Mouse (Mus musculus) ovary, postnatal 10 days (tissue): ENCODE results near the gene Vgll4.
"Not testable (repeated sequence)": the region's sequence is repeated elsewhere in the genome, so short reads cannot be mapped to it uniquely, and the experiment has no call there.

Experiments used
- DNase-seq: peaks from one replicate; pipeline ENCODE4 v3.0.0; 2022; ENCODE audit warnings: low spot score

Gene Vgll4

DNA sequence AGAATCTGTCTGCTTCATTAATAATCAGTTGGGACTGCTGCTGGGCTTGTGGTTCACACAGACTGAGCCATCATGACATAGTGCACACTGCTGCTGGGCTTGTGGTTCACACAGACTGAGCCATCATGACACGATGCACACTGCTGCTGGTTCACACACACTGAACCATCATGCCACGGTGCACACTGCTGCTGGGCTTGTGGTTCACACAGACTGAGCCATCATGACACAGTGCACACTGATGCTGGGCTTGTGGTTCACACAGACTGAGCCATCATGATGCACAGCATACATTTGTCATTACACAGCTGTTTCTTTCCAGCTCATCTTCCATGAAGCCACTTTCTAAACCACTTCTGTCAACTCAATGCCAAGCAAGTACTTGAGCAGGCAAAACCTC, 30.1 kb downstream of the Vgll4 start:
- no peak for DNase-seq

DNA sequence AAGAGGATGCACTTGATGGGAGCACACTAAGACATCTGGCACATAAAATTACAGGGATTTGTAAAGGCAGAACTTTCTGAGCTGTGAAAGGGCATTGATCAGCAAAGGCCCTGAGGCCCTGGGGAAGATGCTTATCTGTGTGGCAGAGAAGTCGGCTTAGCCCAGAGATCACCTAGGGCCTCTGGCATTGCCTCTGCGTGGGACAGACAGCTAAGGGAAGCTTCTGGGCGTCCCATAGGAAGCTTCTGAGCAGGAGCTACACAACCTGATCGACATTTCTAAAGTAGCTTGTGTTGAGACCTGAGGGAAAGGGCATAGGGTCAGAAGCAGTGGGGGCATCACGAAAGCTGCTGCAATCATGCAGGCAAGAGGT, 32.9 kb downstream of the Vgll4 start:
- DNase-seq: no peak

DNA sequence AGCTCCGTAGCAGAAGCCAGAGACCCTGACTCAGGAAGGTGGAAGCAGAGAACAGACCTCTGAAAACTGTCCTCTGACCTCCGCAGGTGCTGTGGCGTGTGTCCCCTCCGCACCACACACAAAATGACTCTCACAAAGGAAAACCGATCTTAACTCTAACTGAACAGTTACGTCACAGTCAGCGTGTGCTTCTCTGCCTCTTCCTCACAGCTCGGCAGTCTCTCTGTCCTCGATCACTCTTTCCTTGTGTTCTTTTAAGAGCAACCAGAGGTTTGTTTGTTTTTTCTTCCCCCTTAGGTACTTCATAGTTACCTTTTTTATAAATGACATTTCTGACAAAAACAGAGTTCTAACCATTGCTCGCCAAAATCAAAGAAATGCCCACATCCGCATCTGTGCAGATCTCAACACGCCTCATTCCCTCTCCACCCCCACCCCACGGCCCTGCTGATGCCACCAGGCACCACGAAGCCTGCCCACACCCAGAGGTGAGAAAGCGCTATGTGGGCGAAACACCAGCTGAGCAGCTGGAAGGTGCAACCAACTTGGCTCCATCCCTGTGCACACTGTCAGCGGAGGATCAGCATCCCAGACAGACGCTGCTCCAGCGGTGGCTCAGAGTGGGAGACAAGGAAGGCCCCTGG, 33.4 kb downstream of the Vgll4 start:
- DNase-seq: no peak

DNA sequence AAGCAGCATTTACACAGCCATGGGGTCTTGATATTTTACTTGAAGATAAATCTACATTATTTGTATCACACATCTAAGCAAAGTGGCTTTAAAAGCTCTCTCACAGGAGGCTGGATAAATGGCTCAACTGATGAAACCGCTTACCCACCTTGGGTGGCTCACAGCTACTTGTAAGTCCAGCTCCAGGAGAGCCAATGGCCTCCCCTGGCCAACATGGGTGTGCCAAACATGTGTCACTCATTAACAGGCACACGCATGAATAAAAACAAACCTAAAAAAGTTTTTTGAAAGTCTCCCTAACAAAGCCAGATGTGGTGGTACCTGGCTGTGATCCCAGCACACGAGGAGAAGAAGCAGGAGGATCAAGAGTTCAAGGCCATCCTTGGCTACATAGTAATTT, 34.4 kb downstream of the Vgll4 start:
- DNase-seq: no peak

DNA sequence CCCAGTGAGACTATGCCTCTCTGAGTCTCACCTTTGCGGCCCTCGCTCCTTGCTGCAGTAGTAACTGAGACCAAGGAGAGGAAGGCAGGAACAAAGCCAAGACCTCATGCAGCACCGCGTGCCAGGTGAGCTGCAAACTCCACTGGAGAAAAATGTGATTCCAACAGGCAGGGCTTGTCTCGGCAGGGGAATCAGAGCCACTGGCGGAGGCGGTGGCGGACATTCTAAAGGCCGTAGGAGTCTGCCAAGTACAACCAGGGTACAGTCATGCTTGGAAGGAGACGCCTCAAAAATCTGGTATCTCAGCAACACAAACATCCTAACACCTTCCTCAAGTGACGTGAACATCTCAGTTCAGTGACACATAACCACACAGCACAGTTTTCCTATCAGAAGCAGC, 35.7 kb downstream of the Vgll4 start:
- DNase-seq: no peak

DNA sequence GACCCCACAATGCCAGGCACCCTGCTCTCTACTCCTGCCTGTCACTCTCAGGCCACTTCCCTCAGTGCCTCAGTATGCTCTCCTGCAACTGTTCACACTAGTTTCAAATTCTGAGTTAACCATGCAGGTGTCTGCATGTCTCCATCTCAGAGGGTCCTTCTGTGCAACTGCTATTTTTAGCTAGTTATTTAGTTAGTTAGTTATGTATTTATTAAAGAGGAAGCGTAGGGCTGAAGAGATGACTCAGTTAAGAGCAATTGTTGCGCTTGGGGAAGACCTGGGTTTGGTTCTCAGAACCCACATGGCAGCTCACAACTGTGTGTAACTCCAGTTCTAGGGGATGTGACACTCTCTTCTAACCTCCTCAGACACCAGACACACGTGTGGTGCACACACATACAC, 36.8 kb downstream of the Vgll4 start:
- no peak for DNase-seq

DNA sequence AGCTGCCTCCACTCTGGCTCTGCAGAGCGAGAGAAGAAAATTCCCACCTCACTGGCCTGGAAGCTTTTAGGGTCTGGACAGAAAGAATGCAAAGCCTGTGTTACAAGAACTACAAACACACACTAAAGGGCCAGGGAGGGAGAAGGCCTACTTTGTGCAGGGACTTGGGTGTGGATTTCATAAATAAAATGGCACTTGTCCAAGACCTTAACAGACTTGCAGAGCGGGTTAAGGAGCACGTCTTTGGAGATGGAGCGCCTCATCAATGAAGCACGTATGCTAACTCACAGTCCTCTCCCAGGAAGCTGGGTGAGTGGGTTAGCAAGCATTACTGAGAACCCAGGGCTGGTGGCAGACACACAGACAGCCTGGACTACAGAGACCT, 37.7 kb downstream of the Vgll4 start:
- DNase-seq: no peak

DNA sequence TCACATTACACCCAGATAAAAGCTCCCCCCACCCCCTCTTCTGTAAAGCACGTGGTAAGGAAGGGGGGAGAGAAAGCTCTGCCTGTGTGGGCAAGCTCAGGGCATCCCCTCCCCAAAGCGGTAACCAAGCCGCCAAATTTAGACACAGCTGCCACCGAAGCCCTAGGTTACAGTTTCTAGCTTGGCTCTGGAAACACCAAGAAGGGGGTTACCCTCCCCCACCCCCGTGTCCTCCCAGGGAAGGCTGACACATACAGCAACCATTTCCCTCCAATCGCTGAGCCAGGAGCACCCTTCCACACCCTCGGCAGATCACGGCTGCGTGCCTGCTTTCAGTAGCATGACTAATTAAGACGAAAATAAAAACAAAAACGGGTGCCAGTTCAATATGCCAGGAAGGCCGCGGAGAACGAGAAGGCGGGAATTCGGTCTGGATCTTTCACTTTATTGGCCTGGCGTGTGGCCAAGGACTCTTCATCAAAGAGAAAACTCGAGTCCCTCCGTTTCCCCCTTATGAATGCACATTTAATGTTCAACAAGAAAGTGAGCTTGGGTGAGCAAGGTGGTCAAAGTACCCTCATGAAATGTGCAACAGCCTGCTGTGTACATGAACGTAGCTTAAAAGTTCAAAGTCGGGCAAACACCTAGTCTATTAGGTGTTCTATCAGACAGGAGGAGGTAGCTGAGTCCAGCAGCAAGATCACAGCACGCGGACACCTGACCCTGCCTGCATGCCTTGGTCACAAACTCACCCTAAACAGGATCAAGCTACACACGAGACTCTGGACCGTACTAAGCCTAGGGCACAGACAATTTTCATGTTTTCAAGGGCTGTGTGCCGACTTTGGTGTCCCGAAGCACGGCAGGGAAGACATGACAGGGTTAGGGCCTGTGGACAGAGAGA, 38.3 kb downstream of the Vgll4 start:
- no peak for DNase-seq

DNA sequence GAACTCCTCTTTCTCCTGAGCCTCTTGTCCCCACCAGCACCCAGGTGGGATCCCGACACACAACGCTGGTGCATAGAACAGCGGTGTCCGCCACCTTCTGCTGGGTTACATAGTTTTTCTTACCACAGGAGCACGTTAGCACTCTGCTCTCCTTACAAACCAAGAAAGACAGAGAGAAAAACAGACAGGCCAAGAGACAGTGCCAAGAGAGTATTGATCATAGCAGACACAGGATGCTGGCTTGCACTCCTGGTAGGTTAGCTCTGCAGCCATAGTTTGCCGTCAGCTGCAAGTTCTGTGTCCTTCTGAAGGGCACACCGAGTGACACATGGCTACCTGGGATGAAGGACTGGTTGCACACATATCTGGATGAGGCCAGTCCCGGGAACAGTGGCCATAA, 39.1 kb downstream of the Vgll4 start:
- no peak for DNase-seq

DNA sequence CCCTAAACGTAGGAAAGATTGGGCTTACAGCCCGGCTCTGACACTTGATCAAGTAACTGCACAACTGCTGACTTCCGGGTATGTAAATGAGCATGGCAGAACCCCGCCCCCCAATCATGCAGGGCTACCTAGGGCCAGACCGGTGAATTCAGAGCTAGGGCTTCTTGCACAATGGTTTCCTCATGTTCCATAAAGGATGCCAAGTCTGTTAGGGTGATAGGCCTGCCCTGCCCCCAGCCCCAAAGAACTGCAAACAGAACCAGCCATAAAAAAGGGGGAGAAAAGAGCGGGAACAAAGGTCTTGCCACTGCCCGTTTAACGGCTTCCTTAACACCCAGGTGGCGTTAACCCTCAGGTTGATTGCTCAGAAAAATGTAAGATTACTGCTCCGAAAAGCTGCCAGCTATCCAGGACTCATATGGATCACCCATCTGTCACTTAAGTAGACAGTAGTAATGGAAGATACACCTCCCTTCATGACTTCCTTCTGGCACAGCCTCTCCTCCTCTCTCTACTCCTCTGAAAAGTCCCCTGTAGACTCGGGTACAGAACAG, 39.7 kb downstream of the Vgll4 start:
- DNase-seq: no peak

DNA sequence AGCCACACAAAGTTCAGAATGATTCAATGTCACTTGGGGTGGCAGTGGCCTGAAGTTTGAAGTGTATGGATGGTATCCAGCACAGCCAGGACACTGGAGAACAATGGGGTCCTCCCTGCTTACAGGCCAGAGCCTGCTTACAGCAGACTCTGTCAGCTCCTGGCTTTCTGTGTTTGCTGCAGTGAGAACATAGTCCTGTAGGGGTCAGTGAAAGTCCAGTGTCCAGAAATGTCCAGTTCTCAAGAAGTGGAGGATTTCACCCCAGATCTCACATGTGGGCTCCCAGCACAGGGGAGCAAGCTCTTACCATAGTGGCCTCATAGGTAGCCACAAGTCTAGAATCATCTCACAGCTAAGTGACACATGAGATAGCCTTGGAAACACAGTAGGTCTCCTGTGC, 40.4 kb downstream of the Vgll4 start:
- DNase-seq: no peak

DNA sequence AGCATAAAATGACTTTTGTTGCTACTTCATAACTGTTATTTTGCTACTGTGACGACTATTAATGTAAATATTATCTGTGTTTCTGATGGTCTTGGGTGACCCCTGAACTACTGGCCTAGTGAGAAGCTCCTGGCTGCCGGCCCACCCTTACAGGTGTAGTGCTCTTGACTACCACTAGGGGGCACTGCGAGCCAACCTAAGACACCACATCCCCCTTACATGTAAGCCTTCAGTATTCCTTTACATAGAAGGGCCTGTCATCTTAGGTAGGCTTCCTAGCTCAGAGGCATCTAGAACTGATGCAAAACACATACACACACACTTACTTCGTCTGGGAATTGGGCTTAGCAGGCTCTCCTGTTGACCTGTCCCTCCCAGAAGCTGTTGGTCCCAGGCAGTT, 41.3 kb downstream of the Vgll4 start:
- no peak for DNase-seq

DNA sequence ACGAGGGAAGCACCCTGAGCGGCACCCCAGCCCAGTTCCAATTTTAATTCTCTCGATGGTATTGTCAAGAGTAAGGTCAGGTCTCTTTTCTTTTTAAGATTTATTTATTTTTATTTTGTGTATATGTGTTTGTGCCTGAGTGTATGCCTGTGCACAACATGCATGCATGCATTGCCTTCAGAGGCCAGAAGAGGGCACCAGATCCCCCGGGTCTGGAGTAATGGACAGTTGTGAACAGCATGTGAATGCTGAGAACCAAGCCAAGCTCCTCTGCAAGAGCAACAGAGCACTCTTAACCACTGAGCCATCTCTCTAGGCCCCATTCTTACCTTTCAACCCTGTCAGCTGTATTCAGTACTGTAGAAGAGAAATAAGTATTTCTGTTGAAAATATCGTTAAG, 42.4 kb downstream of the Vgll4 start:
- no peak for DNase-seq

DNA sequence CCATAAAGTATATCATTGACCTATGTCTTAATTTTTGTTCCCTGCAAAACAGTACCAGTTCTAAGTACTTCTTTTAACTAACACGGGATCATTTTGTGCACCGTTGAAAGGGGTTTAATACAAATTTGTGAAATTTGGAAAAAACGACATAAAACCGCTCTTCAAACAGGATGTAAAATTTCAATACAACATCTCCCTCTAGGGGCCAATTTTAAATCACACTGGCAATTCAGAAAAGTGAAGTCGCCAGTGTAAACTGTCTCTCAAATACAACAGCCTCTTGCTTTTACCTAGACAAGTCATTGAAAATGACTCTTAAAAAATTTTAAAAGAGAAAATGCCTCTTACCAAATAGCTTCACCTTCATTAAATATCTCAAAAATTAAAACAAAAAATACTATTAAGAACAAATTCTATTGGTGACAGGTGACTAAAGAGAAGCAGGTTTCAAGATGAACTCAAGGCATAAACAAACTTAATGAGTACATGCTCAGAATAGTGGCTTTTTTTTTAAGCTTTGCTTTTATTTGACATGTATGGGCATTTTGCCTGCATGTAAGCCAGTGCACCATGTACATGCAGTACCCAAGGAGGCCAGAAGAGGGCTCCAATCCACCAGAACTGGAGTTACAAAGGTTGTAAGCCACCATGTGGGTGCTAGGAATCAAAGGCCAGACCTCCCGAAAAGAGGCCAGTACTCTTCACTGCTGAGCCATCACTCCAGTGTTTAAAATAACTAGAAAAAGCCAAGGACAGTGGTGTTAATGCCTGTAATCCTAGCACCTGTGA, 43.2 kb downstream of the Vgll4 start:
- no peak for DNase-seq

DNA sequence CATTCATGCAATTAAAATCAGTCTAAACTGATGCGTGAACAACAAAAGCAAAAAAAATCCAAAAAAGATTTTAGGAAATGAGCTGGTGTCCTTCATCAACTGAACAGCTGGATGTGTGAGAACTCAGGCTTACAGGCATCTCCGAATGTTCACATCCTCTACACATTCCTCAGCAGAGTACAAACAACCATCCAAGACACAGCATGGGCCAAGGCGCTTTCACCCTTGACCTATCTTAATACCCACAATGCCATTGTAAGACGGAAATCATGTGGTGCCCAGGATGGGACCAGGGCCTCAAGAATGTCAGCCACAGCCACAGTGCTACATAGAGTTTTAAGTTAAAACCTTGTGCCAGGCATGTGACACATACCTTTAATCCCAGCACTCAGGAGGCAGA, 44.6 kb downstream of the Vgll4 start:
- DNase-seq: no peak

DNA sequence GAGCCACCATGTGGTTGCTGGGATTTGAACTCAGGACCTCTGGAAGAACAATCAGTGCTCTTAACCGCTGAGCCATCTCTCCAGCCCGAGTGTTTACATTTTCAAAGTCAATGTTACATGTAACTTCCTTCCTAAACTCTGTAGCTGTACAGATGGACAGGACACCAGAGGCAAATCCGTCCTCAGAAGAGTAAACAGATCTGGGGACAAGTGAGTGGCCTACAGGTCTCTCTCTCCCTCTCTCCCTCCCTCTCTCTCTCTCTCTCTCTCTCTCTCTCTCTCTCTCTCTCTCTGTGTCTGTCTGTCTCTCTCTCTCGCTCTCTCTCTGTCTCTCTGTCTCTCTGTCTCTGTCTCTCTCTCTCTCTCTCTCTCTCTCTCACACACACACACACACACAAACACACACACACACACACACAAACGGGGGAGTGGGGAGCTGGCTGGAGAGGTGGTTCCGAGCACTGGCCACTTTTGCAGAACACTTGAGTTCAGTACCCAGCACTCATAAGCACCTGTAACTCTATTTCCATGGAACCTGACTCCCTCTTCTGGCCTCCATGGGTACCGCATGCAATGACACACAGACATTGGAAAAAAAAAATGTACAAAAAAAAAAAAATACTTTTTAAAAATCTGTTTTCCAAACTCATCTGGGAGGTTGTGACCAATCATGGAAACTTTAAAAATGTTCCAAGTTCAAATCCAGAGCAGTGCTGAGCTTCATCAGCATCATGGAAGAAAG, 47.3 kb downstream of the Vgll4 start:
- not testable (repeated sequence) for DNase-seq

DNA sequence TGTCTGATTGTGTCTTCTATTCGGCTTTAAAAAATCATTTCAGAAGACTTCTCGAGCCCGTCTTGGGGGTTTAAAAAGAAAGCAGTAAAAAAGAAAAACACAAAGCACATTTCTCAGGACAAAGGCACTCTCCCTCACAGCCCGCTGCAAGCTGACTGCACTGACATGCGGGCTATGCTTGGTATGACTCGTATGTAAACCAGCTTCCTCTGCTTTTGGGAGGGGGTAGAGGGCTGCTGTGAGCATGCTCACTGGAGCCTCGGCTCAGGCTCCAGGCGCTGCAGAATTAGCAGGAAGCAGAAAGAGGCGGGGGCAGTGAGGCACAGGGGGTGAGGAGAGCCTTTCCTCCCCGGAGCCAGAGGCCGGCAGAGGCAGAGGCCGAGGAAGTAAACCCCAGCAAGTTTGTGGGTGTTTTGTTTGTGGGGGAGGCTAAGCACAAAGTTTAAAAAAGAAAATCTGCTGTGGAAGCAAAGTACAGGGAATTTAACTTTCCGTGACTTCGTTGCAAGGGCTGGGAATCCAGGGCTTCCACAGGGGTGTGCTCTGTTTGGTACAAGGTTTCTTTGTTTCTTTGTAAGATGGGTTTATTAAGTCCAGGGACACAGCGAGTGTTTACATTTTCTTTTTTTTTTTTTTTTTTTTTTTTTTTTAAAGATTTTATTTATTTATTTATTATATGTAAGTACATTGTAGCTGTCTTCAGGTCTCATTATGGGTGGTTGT, 48.0 kb downstream of the Vgll4 start:
- peak; percentile 58 for DNase-seq

DNA sequence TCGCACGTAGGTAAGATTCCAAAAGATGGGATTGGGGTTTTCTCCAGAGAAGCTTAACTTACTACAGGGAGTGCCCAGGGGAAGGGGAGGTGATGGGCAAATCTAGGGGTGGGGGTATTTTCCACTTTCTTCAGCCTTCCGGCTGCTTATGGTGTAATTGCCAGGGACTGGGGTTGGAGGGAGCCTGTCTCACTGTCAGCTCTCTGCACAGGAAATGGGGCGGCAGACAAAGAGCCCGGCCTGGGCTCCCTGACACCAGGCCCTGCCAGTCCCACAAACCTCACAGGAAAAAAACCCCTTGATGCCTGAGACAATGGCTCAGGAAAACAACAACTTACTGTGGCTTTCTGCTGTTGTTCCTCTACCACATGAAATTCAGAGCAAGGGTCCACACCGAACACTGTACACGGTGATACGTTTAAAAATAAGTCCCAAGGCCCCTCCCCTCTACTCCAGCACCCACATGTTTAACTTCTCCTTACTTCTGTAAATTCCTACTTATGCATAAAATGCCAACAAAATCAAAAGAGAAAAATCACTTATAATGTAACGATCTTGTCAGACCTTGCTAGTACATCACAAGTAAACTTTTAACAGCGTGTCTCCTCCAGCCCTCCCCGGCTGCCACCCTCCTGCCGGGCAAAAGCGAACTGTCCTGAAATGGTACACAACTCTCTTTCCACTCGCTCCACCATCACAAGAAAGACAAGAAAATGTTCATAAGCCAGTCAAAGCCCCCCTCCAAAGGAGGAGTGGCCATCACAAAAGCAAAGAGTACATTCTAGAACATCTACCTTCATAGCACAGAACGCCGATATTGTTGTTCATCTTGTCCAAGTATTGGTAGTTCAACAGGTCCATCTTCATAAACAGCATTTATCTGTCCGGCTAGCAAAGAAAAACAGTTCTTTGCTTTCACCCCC, 49.0 kb downstream of the Vgll4 start:
- no peak for DNase-seq

DNA sequence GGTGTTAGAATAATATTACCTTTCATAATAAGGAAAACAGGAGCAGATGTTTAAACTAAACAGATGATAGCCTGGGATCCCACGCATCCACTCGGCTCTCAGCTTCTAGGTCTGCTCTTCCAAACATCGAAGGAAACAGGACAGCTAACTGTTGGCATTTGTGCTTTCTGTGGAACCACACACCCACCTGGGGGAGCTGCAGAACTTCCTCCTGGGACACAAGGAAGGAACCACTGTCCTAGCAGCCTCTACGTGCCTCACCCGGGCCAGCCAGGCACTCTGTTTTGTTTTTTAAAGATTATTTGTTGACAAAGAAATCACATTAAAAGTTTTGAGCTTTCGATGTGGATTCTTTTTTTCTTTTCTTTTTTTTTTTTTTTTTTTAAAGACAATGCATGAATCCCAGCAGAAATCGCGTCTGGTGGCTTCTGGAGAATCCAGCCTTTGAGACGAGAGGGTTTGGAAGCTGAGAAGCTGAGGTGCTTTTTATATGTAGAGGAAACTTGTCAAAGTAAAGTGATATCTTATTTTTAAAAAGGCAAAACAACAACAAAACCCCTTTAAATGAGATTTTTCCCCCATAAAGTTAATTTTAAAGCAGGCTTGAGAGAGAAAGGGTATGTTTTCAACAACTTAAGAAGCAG, 50.0 kb downstream of the Vgll4 start:
- no peak for DNase-seq

DNA sequence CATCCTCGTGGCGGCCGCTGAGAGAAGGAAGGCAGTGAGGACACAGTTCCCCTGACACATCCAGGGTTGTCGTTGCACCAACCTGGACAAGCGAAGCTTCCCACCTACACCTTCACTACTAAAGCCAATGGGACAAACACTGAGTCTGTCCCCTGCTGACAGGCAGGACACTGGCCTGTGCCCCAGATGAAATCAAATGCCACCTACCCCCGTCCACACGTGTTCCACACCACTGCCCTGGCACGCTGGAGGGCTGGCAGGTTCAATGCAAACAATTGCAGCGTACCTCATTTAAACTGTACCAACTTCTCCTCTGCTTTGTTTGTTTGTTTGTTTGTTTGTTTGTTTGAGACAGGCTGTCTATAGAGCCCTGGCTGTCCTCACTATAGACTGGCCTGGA, 50.8 kb downstream of the Vgll4 start:
- no peak for DNase-seq
